Mouse (Mus musculus) lung, postnatal 0 days (tissue): ENCODE data around the gene Hc. TPM values are rescaled to one million over a fixed set of nuclear protein-coding genes. Genes with fewer than 3 reads are reported as not detected.

Experiments used
- ATAC-seq: fragments of 200-750 bp; cut with Nextera tagmentation; 2 replicates; pipeline ENCODE4 v1.8.0; 2017; ENCODE audit warnings: moderate library complexity
- DNase-seq: peaks from one replicate; pipeline ENCODE4 v3.0.0-alpha.2; 2016; ENCODE audit warnings: low spot score
- H3K27ac ChIP-seq: fragments of 300-500 bp; sonication (generic); 2 replicates; pipeline ENCODE4 v1.5.1; 2014; ENCODE audit warnings: antibody characterized with exemption, mild to moderate bottlenecking, low read length, mixed read lengths
- H3K27me3 ChIP-seq: fragments of 300-500 bp; sonication (generic); replicated peaks from 2 replicates; pipeline ENCODE4 v1.6.1; 2014; ENCODE audit warnings: low read length, mixed read lengths; ENCODE audit not compliant: insufficient read depth
- H3K36me3 ChIP-seq: fragments of 300-500 bp; sonication (generic); 2 replicates; pipeline ENCODE4 v1.6.1; 2014; ENCODE audit warnings: low read length, mixed read lengths; ENCODE audit not compliant: insufficient read depth
- H3K4me1 ChIP-seq: fragments of 300-500 bp; sonication (generic); 2 replicates; pipeline ENCODE4 v1.6.1; 2014; ENCODE audit warnings: antibody characterized with exemption, low read depth, low read length, mixed read lengths; ENCODE audit not compliant: insufficient read depth
- H3K4me2 ChIP-seq: fragments of 300-500 bp; sonication (generic); replicated peaks from 2 replicates; pipeline ENCODE4 v1.6.1; 2014; ENCODE audit warnings: low read depth, mild to moderate bottlenecking, low read length, moderate library complexity, mixed read lengths
- H3K4me3 ChIP-seq: fragments of 300-500 bp; sonication (generic); 2 replicates; pipeline ENCODE4 v1.5.1; 2014; ENCODE audit warnings: low read depth, low read length
- H3K9ac ChIP-seq: fragments of 300-500 bp; sonication (generic); replicated peaks from 2 replicates; pipeline ENCODE4 v1.6.1; 2014; ENCODE audit warnings: low read depth, mild to moderate bottlenecking
- H3K9me3 ChIP-seq: fragments of 300-500 bp; sonication (generic); 2 replicates; pipeline ENCODE4 v1.6.1; 2016; ENCODE audit warnings: low read length, mixed read lengths
- CTCF ChIP-seq: IDR thresholded peaks from 2 replicates; pipeline ENCODE4 v1.5.1; 2016; ENCODE audit warnings: antibody characterized with exemption, mild to moderate bottlenecking
- EP300 ChIP-seq: IDR thresholded peaks from 2 replicates; pipeline ENCODE4 v1.6.1; 2016; ENCODE audit warnings: antibody characterized with exemption, mild to moderate bottlenecking, control low read depth
- WGBS: fragments of 180-500 bp; shearing (Covaris S2); extraction: QIAGEN DNeasy Blood & Tissue Kit; methylation state at CpG from one replicate; pipeline ENCODE4 v1.1.7; 2014; 5-methylcytosine and 5-hydroxymethylcytosine counted together
- polyA plus RNA-seq: library from polyadenylated mRNA; unstranded; fragments of >200 nt; fragmentation: Nextera tagmentation; extraction: Ambion mirVana; gene quantifications from 2 replicates; pipeline ENCODE4 v1.2.1, GENCODE M21; 2015

The Hc gene
- polyA plus RNA-seq, 1 experiment from 2014 or later, result 149 TPM

GRCm38 (mm10) chr2:35044956-35045355 lies 16.3 kb downstream of the Hc start:
- no peak for ATAC-seq
- H3K36me3 ChIP-seq, result no peaks in the 10 kb centered on the region
- H3K9me3 ChIP-seq, result no peaks in the 10 kb centered on the region
- H3K4me3 ChIP-seq, result no peak overlapping the region
- no peak overlapping the region for H3K4me2 ChIP-seq
- TF ChIP-seq EP300, result no peak
- peak; percentile 85 for TF ChIP-seq CTCF
- WGBS, result 67% methylated on average over 2 of the region's 2 CpGs
- no peaks in the 10 kb centered on the region for H3K4me1 ChIP-seq
- no peak overlapping the region for H3K9ac ChIP-seq
- H3K27ac ChIP-seq, result no peak overlapping the region
- DNase-seq, result peak; percentile 72
- no peaks in the 10 kb centered on the region for H3K27me3 ChIP-seq

GRCm38 (mm10) chr2:35038580-35039375 lies 22.5 kb downstream of the Hc start:
- no peak overlapping the region for H3K27ac ChIP-seq
- WGBS, result 87% methylated on average over 9 of the region's 9 CpGs
- DNase-seq, result no peak
- H3K4me3 ChIP-seq, result no peak overlapping the region
- TF ChIP-seq EP300, result no peak
- TF ChIP-seq CTCF, result no peak
- H3K9ac ChIP-seq, result no peak overlapping the region
- ATAC-seq, result no peak
- no peaks in the 10 kb centered on the region for H3K36me3 ChIP-seq
- H3K4me1 ChIP-seq, result no peaks in the 10 kb centered on the region
- H3K4me2 ChIP-seq, result no peak overlapping the region
- H3K9me3 ChIP-seq, result no peaks in the 10 kb centered on the region
- no peaks in the 10 kb centered on the region for H3K27me3 ChIP-seq

GRCm38 (mm10) chr2:35024646-35025154 lies 36.5 kb downstream of the Hc start:
- no peak for TF ChIP-seq CTCF
- TF ChIP-seq EP300, result no peak
- no peak overlapping the region for H3K9ac ChIP-seq
- 75% methylated on average over 3 of the region's 3 CpGs for WGBS
- no peaks in the 10 kb centered on the region for H3K4me1 ChIP-seq
- no peaks in the 10 kb centered on the region for H3K27me3 ChIP-seq
- H3K27ac ChIP-seq, result no peak overlapping the region
- ATAC-seq (no peak), DNase-seq (no peak)
- no peaks in the 10 kb centered on the region for H3K36me3 ChIP-seq
- no peak overlapping the region for H3K4me2 ChIP-seq
- H3K9me3 ChIP-seq, result no peaks in the 10 kb centered on the region
- no peak overlapping the region for H3K4me3 ChIP-seq

- Histone ChIP-seq H3K9ac (no peak overlapping the region), H3K4me2 (no peak overlapping the region), H3K27me3 (no peaks in the 10 kb centered on the region), H3K9me3 (no peaks in the 10 kb centered on the region), H3K27ac (no peak overlapping the region), H3K36me3 (no peaks in the 10 kb centered on the region), H3K4me3 (no peak overlapping the region), H3K4me1 (no peaks in the 10 kb centered on the region)
- ATAC-seq, result no peak
- TF ChIP-seq EP300 (no peak), CTCF (no peak)
- WGBS, result 80% methylated on average over 5 of the region's 5 CpGs
- no peak for DNase-seq
Measured at GRCm38 (mm10) chr2:35021806-35022205, 39.4 kb downstream of the Hc start.

- Histone ChIP-seq H3K4me2 (no peak overlapping the region), H3K36me3 (no peaks in the 10 kb centered on the region), H3K9ac (no peak overlapping the region), H3K27me3 (no peaks in the 10 kb centered on the region), H3K9me3 (no peaks in the 10 kb centered on the region), H3K4me3 (no peak overlapping the region), H3K27ac (no peak overlapping the region), H3K4me1 (no peaks in the 10 kb centered on the region)
- DNase-seq (peak; percentile 65), ATAC-seq (peak; percentile 75)
- TF ChIP-seq EP300, result peak; percentile 40; the same call in 1 of the 2 replicates
- no peak for TF ChIP-seq CTCF
- 11% methylated on average over 6 of the region's 6 CpGs for WGBS
Measured at GRCm38 (mm10) chr2:35015861-35016260, 45.4 kb downstream of the Hc start.

GRCm38 (mm10) chr2:35011649-35012048 lies 49.6 kb downstream of the Hc start:
- H3K27me3 ChIP-seq, result no peaks in the 10 kb centered on the region
- TF ChIP-seq EP300 (no peak), CTCF (no peak)
- H3K27ac ChIP-seq, result no peak overlapping the region
- no peak overlapping the region for H3K4me3 ChIP-seq
- no peak overlapping the region for H3K4me2 ChIP-seq
- H3K9me3 ChIP-seq, result no peaks in the 10 kb centered on the region
- DNase-seq, result no peak
- H3K4me1 ChIP-seq, result no peaks in the 10 kb centered on the region
- no peak overlapping the region for H3K9ac ChIP-seq
- WGBS, result 79% methylated on average over 8 of the region's 8 CpGs
- ATAC-seq, result no peak
- H3K36me3 ChIP-seq, result no peaks in the 10 kb centered on the region
